In the genomic region with DNA sequence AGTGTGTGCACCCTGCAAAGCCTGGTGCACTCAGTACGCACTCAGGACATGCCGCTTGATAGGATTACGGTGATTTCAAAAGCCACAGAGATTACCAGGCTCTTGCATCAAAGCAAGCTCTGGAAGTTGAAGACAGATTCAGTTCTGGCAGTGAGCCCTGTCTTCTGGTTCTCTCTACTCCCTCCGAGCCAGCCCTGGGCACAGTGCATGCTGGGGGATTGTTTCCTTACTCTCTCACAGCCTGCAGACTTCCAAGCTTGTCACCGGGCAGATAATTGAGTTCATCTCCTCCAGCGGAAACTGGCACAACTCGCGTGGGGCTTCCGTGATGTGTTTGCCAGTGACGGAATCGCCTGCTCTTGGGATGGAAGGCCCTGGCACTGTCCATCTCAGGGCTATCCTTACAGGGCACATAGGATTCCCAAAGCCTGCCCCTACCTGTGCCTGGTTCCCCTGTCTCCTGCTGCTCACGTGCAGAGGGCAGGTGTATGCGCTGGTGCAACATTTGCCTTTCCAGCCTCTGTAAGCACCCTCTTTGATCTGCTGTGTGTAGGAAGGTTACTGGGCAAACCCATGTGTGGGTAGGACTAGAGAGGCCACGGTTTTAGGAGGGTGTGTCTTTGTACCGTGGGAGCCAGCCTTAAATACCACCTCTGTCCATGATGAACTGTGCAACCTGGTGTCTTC, we compare ENCODE assay signal across 8 mouse cellular contexts. TPM values are rescaled to one million over a fixed set of nuclear protein-coding genes. Genes with fewer than 3 reads are reported as not detected.
DNase-seq lines count a peak whose midpoint lies in the region; ATAC-seq and TF ChIP-seq lines count a peak whose summit lies in the region.
"Had no signal": no experiment of that assay in that cellular context is flagged by ENCODE, and none has a peak within 500 bp of the region (broad histone marks: within the 10 kb centered on the region; RNA-seq: fewer than 3 reads in every experiment).

No protein-coding gene starts in this region.

- H3K9me3 ChIP-seq in embryonic facial prominence, embryonic 14.5 days (ENCODE audit: control insufficient read depth, low read length) = no peaks in the 10 kb centered on the region
- H3K9me3 ChIP-seq in stomach, postnatal 0 days (ENCODE audit: control insufficient read depth, low read length) = no peaks in the 10 kb centered on the region
- H3K9me3 ChIP-seq: neural tube, embryonic 12.5 days had no signal

- WGBS in embryonic facial prominence, embryonic 14.5 days = 53% methylated on average over 15 of the region's 15 CpGs
- WGBS in stomach, postnatal 0 days = 43% methylated on average over 15 of the region's 15 CpGs

- peaks cover 11% of the 10 kb centered on the region; the same call in 1 of the 2 replicates for H3K4me1 ChIP-seq in embryonic facial prominence, embryonic 14.5 days (ENCODE audit: control insufficient read depth, insufficient read depth, low read length)
- no peaks in the 10 kb centered on the region for H3K4me1 ChIP-seq in stomach, postnatal 0 days (replicated peaks; ENCODE audit: control insufficient read depth, insufficient read depth)
- H3K4me1 ChIP-seq: neural tube, embryonic 12.5 days had no signal

- intact Hi-C loops in heart, postnatal 14 days (cut with DNase I) = loop anchor here (2.0 to 5.0 kb wide), 3 partner anchors 65 to 158 kb away; no protein-coding TSS in a partner anchor
- intact Hi-C loops in left cerebral cortex, postnatal 4 days (cut with DNase I) = no loop called here

- ATAC-seq in embryonic facial prominence, embryonic 14.5 days (ENCODE audit: low read depth) = peak; percentile 87
- peak; percentile 65; the same call in 1 of the 2 replicates for ATAC-seq in stomach, postnatal 0 days (ENCODE audit: low FRiP score, low TSS enrichment)

- no peak overlapping the region for H3K9ac ChIP-seq in embryonic facial prominence, embryonic 14.5 days (ENCODE audit: low read depth, low read length)
- no peak overlapping the region for H3K9ac ChIP-seq in stomach, postnatal 0 days (ENCODE audit: low read length)
- H3K9ac ChIP-seq: neural tube, embryonic 12.5 days had no signal

- TF ChIP-seq EP300 in stomach, postnatal 0 days (optimal IDR thresholded peaks at IDR 0.05) = no peak

- H3K27ac ChIP-seq in embryonic facial prominence, embryonic 14.5 days (replicated peaks; ENCODE audit: low read depth, low read length) = no peak overlapping the region
- peak overlapping the region; percentile 45; the same call in 1 of the 2 replicates for H3K27ac ChIP-seq in stomach, postnatal 0 days (replicated peaks)
- H3K27ac ChIP-seq: neural tube, embryonic 12.5 days had no signal

- peak; percentile 16 to 25 for DNase-seq in lung, adult 18-20 months
- no peak for DNase-seq in lung, postnatal 25 days (ENCODE audit: low spot score)
- peak; percentile 92 for DNase-seq in embryonic facial prominence, embryonic 14.5 days (ENCODE audit: low spot score)
- DNase-seq in heart, postnatal 14 days = peak; percentile 17 to 51
- DNase-seq in left cerebral cortex, postnatal 4 days = peak; percentile 68
- peak; percentile 49 for DNase-seq in stomach, postnatal 0 days (ENCODE audit: low spot score)
- no peak for DNase-seq in ovary, adult 18-20 months (ENCODE audit: low spot score)

- no peak for TF ChIP-seq CTCF in stomach, postnatal 0 days (IDR thresholded peaks at IDR 0.05; ENCODE audit: low read depth)

- H3K36me3 ChIP-seq in embryonic facial prominence, embryonic 14.5 days (ENCODE audit: control insufficient read depth, insufficient read depth, low read length) = no peaks in the 10 kb centered on the region
- H3K36me3 ChIP-seq in stomach, postnatal 0 days (ENCODE audit: control insufficient read depth, insufficient read depth, low read length) = no peaks in the 10 kb centered on the region
- H3K36me3 ChIP-seq: neural tube, embryonic 12.5 days had no signal

- H3K4me3 ChIP-seq in embryonic facial prominence, embryonic 14.5 days (ENCODE audit: low read depth, low read length) = no peak overlapping the region
- H3K4me3 ChIP-seq in stomach, postnatal 0 days (ENCODE audit: low read depth, low read length) = no peak overlapping the region
- H3K4me3 ChIP-seq: neural tube, embryonic 12.5 days had no signal

- no peaks in the 10 kb centered on the region for H3K27me3 ChIP-seq in embryonic facial prominence, embryonic 14.5 days (replicated peaks; ENCODE audit: control insufficient read depth, insufficient read depth, low read length)
- H3K27me3 ChIP-seq in stomach, postnatal 0 days (ENCODE audit: control insufficient read depth, insufficient read depth, low read length) = no peaks in the 10 kb centered on the region
- H3K27me3 ChIP-seq: neural tube, embryonic 12.5 days had no signal

- H3K4me2 ChIP-seq in embryonic facial prominence, embryonic 14.5 days (ENCODE audit: low read depth, low read length) = peak overlapping the region; percentile 20; the same call in 1 of the 2 replicates
- no peak overlapping the region for H3K4me2 ChIP-seq in stomach, postnatal 0 days (replicated peaks; ENCODE audit: low read depth)
- H3K4me2 ChIP-seq: neural tube, embryonic 12.5 days had no signal

RNA-seq across cellular contexts. Expression of gene Hspb8, which starts 32.7 kb away (rescaled TPM):
- polyA plus RNA-seq in embryonic facial prominence, embryonic 14.5 days (2014; fragmentation: Nextera tagmentation; extraction: Ambion mirVana) = 18.4 and 27.3 TPM in 2 replicates
- 100 to 1,000 TPM; 234 to 252 TPM for total RNA-seq in heart, postnatal 14 days (2021)
- 1 to 10 TPM; 4.0 to 5.6 TPM for total RNA-seq in left cerebral cortex, postnatal 4 days (2021)
- 28.9 and 29.0 TPM in 2 replicates for polyA plus RNA-seq in stomach, postnatal 0 days (2015; fragmentation: Nextera tagmentation; extraction: Ambion mirVana)

Comparison
In these comparisons a context has a peak if more than half of its experiments do, and no peak if none do; other contexts are left out.
1. DNase-seq: peak in lung, adult 18-20 months (2 of 2), embryonic facial prominence, embryonic 14.5 days (single experiment), heart, postnatal 14 days (2 of 2), left cerebral cortex, postnatal 4 days (single experiment) and stomach, postnatal 0 days (single experiment); none in lung, postnatal 25 days (single experiment) and ovary, adult 18-20 months (single experiment).
2. RNA of gene Hspb8, which starts 32.7 kb away (total RNA-seq): 234 to 252 TPM in heart, postnatal 14 days; 4.0 to 5.6 TPM in left cerebral cortex, postnatal 4 days; every median in the first group is over 10 times any median in the second.